Mouse (Mus musculus): ENCODE results near the gene Tsks. TPM values are rescaled to one million over a fixed set of nuclear protein-coding genes. Genes with fewer than 3 reads are reported as not detected.

Gene Tsks
- polyA plus RNA-seq, 1 experiment, result not detected

DNA sequence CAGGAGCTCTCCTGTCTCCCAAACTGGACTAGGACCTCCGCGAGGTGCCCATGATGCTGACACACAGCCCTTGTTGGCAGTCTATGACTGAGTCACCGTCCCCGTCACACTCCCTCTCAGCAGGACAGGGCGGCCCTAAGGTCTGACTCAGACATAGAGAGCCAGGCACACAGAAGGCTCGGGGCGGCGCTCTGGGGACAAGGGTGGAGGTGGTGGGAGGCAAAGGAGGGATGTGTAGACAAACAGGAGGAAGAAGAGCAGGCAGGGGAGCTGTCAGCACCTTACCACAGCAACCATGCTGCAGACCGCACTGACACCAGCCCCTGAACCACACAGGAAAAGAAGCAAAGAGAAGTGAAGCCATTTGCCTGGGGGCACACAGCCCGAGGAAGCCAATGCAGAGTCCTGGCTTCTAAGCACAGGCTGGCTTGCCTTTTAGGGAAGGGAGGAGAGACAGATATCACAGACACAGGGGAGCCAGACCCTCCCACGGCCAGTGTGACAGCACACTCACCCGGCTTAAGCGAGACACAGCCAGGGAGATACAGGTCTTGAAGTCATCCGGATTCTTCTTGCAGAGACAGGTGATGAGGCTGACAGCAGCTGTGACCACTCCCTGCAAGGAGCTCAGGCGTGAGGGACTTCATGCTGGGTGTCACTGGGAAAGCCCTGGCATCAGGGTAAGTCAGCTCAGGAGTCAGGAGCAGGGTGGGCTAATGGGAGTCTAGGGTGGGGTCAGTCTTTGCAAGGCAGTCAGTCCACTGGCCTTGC is 34.1 kb upstream of the Tsks start:
- Histone ChIP-seq H3K4me2 (ENCODE audit: low read depth) (peak overlapping the region; percentile 45), H3K4me3 (no peak overlapping the region), H3ac (ENCODE audit: control insufficient read depth, insufficient read length) (no peak overlapping the region), H3K36me3 (ENCODE audit: control insufficient read depth, insufficient read depth) (peaks cover 11% of the 10 kb centered on the region), H3K27me3 (ENCODE audit: control insufficient read depth, insufficient read depth, insufficient read length) (no peaks in the 10 kb centered on the region), H3K79me2 (ENCODE audit: control insufficient read depth, insufficient read depth) (no peaks in the 10 kb centered on the region)
- TF ChIP-seq MYOD1 (IDR thresholded peaks at IDR 0.05; ENCODE audit: control insufficient read depth in 1 of 3, insufficient read length in 2 of 3, low read depth in 2 of 3) (peak; percentile 15 to 89 (median 72)), REST (IDR thresholded peaks at IDR 0.05; ENCODE audit: insufficient read depth, insufficient read length) (no peak), SRF (IDR thresholded peaks at IDR 0.05; ENCODE audit: control insufficient read depth, insufficient read length, low read depth) (no peak), CEBPB (IDR thresholded peaks at IDR 0.05; ENCODE audit: insufficient read depth, poor library complexity, severe bottlenecking) (no peak), MYOG (IDR thresholded peaks at IDR 0.05; ENCODE audit: control insufficient read depth in 1 of 3, insufficient read depth in 1 of 3, insufficient read length in 2 of 3, low read depth in 2 of 3) (peak; percentile 39 to 86 (median 55)), POLR2AphosphoS2 (IDR thresholded peaks at IDR 0.05; ENCODE audit: insufficient read length, low read depth) (no peak)

DNA sequence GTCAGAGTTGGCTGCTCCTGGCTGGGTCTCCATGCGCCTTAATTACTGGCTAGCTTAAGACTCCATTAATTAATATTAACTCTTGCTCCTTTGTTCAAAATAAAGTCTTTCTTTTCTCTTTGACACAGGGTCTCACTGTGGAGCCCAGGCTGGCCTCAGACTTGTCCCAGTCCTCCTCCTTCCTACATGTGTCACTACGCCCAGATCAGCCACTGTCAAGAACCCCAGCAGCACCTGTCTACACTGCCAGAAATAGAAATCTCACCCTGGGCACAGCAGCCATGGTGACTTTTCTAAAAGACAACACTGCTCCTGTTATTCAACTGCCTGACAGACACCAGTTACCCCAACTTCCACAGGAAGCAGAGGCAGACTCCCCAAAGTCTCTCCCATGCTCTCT is 28.6 kb upstream of the Tsks start:
- H3K4me3 ChIP-seq, result no peak overlapping the region
- no peak overlapping the region for H3ac ChIP-seq (ENCODE audit: control insufficient read depth, insufficient read length)
- TF ChIP-seq REST (IDR thresholded peaks at IDR 0.05; ENCODE audit: insufficient read depth, insufficient read length), result no peak
- TF ChIP-seq MYOD1 (IDR thresholded peaks at IDR 0.05; ENCODE audit: control insufficient read depth in 1 of 3, insufficient read length in 2 of 3, low read depth in 2 of 3), result peak in 2 of 3 experiments; percentile 16 to 74
- TF ChIP-seq POLR2AphosphoS2 (IDR thresholded peaks at IDR 0.05; ENCODE audit: insufficient read length, low read depth), result no peak
- no peak for TF ChIP-seq SRF (IDR thresholded peaks at IDR 0.05; ENCODE audit: control insufficient read depth, insufficient read length, low read depth)
- no peak for TF ChIP-seq E2F4 (IDR thresholded peaks at IDR 0.05; ENCODE audit: insufficient read depth)
- TF ChIP-seq TCF12 (IDR thresholded peaks at IDR 0.05; ENCODE audit: insufficient read depth, poor library complexity, severe bottlenecking), result no peak
- TF ChIP-seq TCF3 (IDR thresholded peaks at IDR 0.05; ENCODE audit: insufficient read length, low read depth), result no peak
- TF ChIP-seq USF1 (IDR thresholded peaks at IDR 0.05; ENCODE audit: low read depth), result no peak
- TF ChIP-seq MYOG (IDR thresholded peaks at IDR 0.05; ENCODE audit: control insufficient read depth in 1 of 3, insufficient read depth in 1 of 3, insufficient read length in 2 of 3, low read depth in 2 of 3), result peak in 2 of 3 experiments; percentile 12 to 58
- no peak for TF ChIP-seq CEBPB (IDR thresholded peaks at IDR 0.05; ENCODE audit: insufficient read depth, poor library complexity, severe bottlenecking)
- TF ChIP-seq MAX (IDR thresholded peaks at IDR 0.05; ENCODE audit: low read depth), result no peak
- no peak for TF ChIP-seq POLR2A (IDR thresholded peaks at IDR 0.05; ENCODE audit: insufficient read length, low read depth)
- H3K79me2 ChIP-seq (ENCODE audit: control insufficient read depth, insufficient read depth), result peaks cover under 1% of the 10 kb centered on the region
- H3K36me3 ChIP-seq (ENCODE audit: control insufficient read depth, insufficient read depth), result peaks cover 15% of the 10 kb centered on the region
- H3K27me3 ChIP-seq (ENCODE audit: control insufficient read depth, insufficient read depth, insufficient read length), result no peaks in the 10 kb centered on the region
- peak overlapping the region; percentile 24 for H3K4me2 ChIP-seq (ENCODE audit: low read depth)

DNA sequence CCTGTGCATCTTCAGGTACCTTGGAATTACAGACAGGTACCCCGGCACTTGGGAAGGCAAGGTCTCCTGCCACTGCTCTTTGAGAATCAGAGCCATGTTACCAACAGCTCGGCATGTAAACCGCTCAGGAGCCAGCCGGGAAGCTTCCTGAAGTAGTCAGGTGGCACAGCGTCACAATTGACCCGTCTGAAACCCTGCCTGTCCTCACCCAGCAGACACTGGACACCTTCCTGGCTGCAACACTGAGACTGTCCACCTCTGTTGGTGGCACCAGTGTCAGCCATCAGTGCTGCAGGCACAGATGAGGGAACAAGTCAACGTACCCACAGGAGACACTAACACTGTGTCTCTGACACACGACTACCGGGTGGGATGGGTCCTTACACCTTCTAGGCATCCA is 27.7 kb upstream of the Tsks start:
- H3K4me2 ChIP-seq (ENCODE audit: low read depth), result no peak overlapping the region
- H3K4me3 ChIP-seq, result no peak overlapping the region
- peaks cover 15% of the 10 kb centered on the region for H3K36me3 ChIP-seq (ENCODE audit: control insufficient read depth, insufficient read depth)
- no peak overlapping the region for H3ac ChIP-seq (ENCODE audit: control insufficient read depth, insufficient read length)
- no peak for TF ChIP-seq POLR2A (IDR thresholded peaks at IDR 0.05; ENCODE audit: insufficient read length, low read depth)
- no peak for TF ChIP-seq MAX (IDR thresholded peaks at IDR 0.05; ENCODE audit: low read depth)
- no peak for TF ChIP-seq SRF (IDR thresholded peaks at IDR 0.05; ENCODE audit: control insufficient read depth, insufficient read length, low read depth)
- no peak for TF ChIP-seq POLR2AphosphoS2 (IDR thresholded peaks at IDR 0.05; ENCODE audit: insufficient read length, low read depth)
- TF ChIP-seq TCF12 (IDR thresholded peaks at IDR 0.05; ENCODE audit: insufficient read depth, poor library complexity, severe bottlenecking), result no peak
- no peak for TF ChIP-seq MYOD1 (IDR thresholded peaks at IDR 0.05; ENCODE audit: control insufficient read depth in 1 of 3, insufficient read length in 2 of 3, low read depth in 2 of 3)
- TF ChIP-seq TCF3 (IDR thresholded peaks at IDR 0.05; ENCODE audit: insufficient read length, low read depth), result no peak
- TF ChIP-seq CEBPB (IDR thresholded peaks at IDR 0.05; ENCODE audit: insufficient read depth, poor library complexity, severe bottlenecking), result no peak
- TF ChIP-seq E2F4 (IDR thresholded peaks at IDR 0.05; ENCODE audit: insufficient read depth), result no peak
- no peak for TF ChIP-seq USF1 (IDR thresholded peaks at IDR 0.05; ENCODE audit: low read depth)
- TF ChIP-seq MYOG (IDR thresholded peaks at IDR 0.05; ENCODE audit: control insufficient read depth in 1 of 3, insufficient read depth in 1 of 3, insufficient read length in 2 of 3, low read depth in 2 of 3), result no peak
- no peak for TF ChIP-seq REST (IDR thresholded peaks at IDR 0.05; ENCODE audit: insufficient read depth, insufficient read length)
- H3K27me3 ChIP-seq (ENCODE audit: control insufficient read depth, insufficient read depth, insufficient read length), result no peaks in the 10 kb centered on the region
- H3K79me2 ChIP-seq (ENCODE audit: control insufficient read depth, insufficient read depth), result peaks cover 3% of the 10 kb centered on the region

DNA sequence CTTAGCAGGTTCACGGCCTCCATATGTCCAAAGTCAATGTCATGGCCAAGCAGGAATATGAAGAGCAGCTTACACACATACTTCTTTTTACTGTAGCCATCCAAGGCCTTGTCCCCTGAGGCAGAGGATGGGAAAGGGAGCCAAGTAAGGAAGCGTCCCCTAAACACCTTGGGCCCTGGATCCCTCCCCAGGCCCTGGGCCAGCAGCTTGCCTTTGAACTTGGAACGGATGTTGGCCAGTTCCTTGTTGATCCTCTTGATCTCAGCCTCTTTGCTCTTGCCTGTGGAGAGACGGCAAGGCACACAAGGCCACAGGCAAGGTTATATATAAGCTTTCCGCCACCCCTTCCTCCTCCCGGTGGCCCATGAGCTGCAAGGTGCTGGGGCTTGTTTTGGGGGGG is 26.8 kb upstream of the Tsks start:
- Histone ChIP-seq H3K4me3 (no peak overlapping the region), H3ac (ENCODE audit: control insufficient read depth, insufficient read length) (no peak overlapping the region), H3K4me2 (ENCODE audit: low read depth) (no peak overlapping the region), H3K36me3 (ENCODE audit: control insufficient read depth, insufficient read depth) (peaks cover 12% of the 10 kb centered on the region), H3K27me3 (ENCODE audit: control insufficient read depth, insufficient read depth, insufficient read length) (no peaks in the 10 kb centered on the region), H3K79me2 (ENCODE audit: control insufficient read depth, insufficient read depth) (peaks cover 3% of the 10 kb centered on the region)
- TF ChIP-seq MAX (IDR thresholded peaks at IDR 0.05; ENCODE audit: low read depth) (no peak), TCF12 (IDR thresholded peaks at IDR 0.05; ENCODE audit: insufficient read depth, poor library complexity, severe bottlenecking) (no peak), POLR2AphosphoS2 (IDR thresholded peaks at IDR 0.05; ENCODE audit: insufficient read length, low read depth) (no peak), MYOD1 (IDR thresholded peaks at IDR 0.05; ENCODE audit: control insufficient read depth in 1 of 3, insufficient read length in 2 of 3, low read depth in 2 of 3) (no peak), USF1 (IDR thresholded peaks at IDR 0.05; ENCODE audit: low read depth) (no peak), SRF (IDR thresholded peaks at IDR 0.05; ENCODE audit: control insufficient read depth, insufficient read length, low read depth) (no peak), REST (IDR thresholded peaks at IDR 0.05; ENCODE audit: insufficient read depth, insufficient read length) (no peak), TCF3 (IDR thresholded peaks at IDR 0.05; ENCODE audit: insufficient read length, low read depth) (no peak), E2F4 (IDR thresholded peaks at IDR 0.05; ENCODE audit: insufficient read depth) (no peak), CEBPB (IDR thresholded peaks at IDR 0.05; ENCODE audit: insufficient read depth, poor library complexity, severe bottlenecking) (no peak), POLR2A (IDR thresholded peaks at IDR 0.05; ENCODE audit: insufficient read length, low read depth) (no peak), MYOG (IDR thresholded peaks at IDR 0.05; ENCODE audit: control insufficient read depth in 1 of 3, insufficient read depth in 1 of 3, insufficient read length in 2 of 3, low read depth in 2 of 3) (no peak)

Data from myocyte (in vitro differentiated cells).